Mouse (Mus musculus) hindlimb bud, embryonic 11.5 days (tissue): ENCODE data around the gene Nynrin.

Source experiments
- DNase-seq: peaks from one replicate; pipeline ENCODE4 v3.0.0-alpha.2; 2012; ENCODE audit warnings: low read depth, low spot score; ENCODE audit errors: extremely low spot score

Gene Nynrin

DNA sequence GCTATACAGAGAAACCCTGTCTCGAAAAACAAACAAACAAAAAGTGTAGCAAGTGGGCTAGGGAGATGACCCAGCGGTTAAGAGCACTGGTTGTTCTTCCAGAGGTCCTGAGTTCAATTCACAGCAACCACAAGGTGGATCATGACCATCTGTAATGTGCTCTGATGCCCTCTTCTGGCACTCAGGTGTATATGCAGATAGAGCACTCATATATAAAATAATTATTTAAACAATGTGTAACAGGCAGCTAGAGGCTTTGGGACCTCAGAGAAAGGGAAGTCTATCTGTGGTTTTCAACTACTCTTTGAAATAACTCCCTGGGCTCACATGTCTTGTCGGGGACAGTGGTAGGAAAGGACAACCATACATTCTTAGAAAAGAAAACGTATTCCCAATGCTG lies 15.1 kb upstream of the Nynrin start:
- no peak for DNase-seq

DNA sequence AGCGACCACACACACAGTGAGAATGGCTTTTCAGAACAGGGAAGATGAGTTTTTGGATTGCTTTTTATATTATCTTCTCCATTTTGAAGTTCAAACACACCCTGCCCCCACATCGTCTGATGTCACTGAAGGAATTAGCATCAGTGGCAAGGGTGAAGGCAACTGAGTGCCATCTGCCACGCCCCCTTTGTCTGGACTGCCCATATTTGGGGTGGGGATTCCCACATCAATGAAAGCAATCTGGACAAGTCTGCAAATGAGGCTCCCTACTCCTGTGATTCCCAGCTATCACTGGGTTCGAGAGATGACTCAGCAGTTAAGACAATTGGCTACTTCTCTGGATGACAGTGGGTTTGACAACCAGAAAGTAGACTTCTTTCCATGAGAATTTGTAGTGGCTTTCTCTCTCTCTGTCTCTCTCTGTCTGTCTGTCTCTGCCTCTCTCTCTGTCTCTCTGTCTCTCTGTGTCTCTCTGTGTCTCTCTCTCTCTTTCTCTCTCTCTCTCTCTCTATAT lies 12.9 kb upstream of the Nynrin start:
- DNase-seq, result no peak

DNA sequence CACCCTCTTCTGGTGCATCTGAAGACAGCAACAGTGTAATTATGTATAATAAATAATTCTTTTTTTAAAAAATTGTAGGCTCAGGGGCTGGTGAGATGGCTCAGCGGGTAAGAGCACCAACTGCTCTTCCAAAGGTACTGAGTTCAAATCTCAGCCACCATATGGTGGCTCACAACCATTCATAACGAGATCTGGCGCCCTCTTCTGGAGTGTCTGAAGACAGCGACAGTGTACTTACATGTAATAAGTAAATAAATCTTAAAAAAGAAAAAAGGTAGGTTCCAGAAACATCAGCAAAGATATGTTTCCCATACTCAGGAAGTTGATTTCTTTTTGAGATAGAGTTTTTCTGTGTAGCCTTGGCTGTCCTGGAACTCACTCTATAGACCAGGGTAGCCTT lies 11.0 kb upstream of the Nynrin start:
- no peak for DNase-seq

DNA sequence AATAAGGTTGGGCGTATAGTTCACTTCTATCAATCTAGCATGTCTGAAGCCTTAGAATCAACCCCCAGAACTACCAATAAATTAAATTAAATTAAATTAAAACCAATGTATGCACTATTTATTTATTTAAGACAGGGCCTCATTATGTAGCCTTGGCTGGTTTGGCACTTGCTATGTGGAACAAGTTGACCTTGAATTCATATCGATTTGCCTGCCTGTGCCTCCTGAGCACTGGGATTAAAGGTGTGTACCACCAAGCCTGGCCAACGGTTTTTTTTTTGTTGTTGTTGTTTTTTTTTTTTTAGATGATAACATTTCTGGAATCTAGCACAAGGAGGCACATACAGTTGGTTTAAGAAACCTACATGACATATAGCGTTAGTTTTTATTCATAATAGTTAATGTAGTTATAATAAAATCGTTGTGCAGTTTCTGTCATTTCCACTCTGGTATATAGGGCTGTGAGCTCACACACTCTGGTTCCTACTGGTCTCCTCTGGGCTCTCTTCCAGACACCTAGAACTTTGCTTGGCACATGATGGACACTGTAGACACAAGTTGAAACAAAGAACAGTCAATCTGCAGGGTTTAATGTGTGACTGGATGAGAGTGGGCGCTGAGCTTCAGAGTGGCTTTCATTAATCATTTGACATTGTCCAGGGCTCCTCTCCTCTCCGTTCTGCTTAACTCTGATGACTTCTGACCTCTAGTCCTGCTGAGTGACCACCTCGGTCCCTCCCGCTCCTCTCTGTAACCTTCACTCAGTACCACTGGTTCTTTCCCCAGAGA lies 8.1 kb upstream of the Nynrin start:
- DNase-seq, result no peak

DNA sequence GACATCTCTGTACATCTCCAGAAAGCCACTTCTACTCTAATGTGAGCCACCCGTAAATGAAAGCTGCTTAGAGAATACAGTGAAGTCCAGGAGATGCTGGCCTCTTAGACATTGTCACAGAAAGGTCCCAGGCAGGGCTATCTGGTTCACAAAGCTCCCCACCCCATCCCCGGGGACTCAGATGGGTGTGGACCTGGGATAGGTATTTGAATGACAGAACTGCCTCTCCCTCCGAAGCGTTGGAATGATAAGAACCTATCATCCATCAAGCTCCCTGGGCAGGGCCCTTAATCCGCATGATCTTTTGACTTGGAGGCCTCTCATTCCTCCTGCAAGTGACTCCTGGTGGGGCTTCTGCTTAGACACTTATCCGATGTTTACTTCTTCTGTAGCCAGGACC lies 2.9 kb upstream of the Nynrin start:
- no peak for DNase-seq

DNA sequence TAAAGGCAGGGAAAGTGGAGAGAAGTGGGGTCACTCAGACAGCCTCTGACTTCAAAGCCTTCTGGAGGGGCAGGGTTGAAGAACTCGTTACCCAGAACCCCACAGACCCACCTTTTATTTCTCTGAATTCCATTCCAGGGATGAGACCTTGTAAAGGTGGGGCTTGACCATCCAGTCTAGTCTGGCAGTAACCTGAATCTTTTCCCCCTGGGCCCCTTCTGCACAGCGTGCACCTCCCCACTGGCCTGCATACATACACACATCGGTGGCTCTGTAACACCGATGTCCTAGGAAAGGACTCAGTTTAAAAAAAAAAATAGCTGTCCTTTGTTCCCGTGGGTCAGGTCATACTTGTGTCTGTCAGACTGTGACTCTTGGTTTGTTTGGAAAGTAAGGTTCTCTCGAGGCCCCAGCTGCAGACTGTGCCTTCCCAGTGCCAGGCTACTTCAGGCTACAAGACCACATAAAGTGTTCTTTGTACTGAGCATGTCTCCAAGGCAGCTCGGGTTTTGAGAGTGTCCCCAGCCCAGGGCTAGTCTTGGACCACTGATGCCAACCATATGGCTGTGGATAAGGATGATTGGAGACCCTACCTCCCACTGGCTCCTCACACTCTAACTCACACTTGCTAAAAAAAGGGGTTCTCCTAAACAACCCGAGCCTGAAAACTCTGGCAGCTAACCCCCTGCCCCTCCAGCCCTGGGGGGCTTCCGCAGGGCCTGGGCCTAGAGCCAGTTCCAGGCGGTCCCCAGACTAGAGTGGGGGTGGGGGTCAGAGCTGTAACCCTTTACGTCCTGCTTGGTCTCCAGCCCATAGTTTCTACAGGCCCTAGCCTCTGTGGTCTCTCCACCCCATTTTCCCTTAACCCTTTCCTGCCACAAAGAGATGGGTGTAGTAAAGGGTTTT lies 911 bp upstream of the Nynrin start:
- DNase-seq, result no peak

DNA sequence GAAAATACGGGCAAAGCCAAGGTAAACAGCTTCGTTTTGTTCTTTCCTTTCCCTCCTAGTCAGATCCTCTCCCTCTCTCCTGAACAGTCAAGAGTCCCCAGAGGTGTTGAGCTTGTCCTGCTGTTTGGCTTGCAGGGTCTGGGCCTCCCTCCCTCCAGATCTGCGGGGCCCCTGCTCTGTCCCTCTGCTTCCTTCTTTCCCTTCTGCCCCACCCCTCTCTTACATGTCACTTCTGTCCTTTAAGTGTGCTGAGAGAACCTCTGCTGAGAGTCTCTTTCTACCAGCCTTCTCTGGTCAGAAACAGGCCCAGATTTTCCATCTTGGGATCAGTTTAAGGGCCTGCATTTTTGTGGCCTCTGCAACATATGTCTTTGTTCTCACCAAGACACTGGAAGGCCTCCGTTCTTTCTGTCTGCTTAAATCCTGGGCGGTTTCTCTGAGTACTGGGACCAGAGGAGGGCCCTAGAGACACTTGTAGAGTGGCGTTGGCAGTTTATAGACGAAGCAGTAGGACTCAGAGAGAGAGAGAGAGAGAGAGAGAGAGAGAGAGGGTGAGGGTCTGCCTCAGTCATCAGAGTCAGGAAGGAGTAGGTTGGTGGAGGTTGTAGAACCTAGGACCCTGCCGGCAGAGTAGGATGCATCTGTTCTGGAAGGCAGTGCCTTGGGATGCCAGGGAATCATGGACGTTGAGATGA lies 743 bp downstream of the Nynrin start:
- DNase-seq, result no peak

DNA sequence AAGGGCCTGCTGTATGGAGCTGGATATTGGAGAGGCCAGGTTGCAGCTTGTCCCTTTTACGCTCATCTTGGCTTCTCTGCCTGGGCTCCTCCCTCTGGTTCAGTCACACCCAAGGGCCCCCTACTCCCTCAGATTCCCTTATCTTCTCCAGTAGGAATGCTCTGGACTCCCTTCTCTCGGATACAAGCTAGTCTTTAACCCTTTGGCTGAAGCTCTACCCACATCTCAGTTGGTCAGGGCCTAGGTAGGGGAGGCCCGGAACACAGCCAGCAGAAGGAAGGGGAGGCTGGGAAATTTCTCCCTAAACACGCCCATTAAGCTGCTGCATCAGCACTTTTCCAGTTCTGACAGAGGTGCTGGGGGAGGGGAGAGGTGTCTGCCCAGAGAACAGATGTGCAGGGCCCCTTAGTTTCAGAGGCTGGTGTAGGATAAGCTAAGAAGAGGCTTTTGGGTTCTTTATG lies 1.3 kb downstream of the Nynrin start:
- no peak for DNase-seq

DNA sequence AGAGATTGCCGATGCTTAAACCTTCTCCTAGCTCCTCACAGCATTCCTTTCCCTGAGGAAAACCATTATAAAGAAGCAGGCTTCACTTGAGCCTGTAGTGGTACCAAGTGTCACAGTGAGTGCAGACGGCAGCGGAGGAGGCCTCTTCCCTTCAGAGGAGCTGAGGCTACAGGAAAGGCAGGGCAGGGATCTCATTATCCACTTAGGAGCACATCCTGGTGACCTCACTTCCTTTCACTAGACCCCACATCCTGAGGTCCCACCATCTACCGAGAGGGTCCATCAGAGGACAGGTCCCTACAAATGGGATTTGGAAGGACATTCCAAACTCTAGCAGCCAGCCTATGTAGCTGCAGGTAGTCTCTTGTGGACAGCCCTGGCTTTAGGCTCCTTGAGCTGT lies 3.8 kb downstream of the Nynrin start:
- no peak for DNase-seq

DNA sequence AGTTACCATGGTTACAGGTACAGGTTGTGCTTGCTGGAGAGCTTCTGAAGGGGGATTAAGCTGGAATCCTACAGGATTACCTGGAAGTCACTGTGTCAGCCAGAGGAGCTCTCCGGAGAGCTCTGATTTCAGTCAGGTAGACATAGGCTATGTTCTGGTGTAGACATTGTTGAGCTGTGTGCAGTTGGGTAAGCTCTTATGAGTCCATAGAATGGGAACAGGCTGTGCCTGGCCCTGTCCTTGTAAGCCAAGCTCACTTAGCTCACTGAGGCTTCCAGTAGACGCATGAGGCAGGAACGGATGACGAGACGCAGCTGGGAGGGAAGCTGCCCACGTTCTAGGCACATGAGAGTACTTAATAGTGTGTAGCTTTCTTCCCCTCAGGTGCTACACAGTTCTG lies 8.4 kb downstream of the Nynrin start:
- DNase-seq, result no peak

DNA sequence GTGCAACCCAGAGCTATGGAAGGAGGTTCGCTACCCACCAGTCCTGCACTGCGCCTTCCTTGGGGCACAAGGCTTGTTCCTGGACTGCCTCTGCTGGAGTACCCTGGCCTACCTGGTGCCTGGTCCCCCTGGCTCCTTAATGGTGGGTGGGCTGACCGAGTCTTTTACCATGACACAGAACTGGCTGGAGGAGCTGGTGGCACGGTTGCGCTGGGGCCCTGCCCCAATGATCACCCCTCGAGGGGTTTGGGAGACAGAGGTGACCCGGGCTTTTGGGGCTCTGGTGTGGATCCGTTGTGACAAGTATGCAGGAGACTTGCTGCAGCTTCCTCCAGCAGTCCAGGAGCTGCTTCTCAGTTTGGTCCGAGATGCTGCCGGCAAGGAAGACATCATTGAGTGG lies 9.2 kb downstream of the Nynrin start:
- DNase-seq, result no peak

DNA sequence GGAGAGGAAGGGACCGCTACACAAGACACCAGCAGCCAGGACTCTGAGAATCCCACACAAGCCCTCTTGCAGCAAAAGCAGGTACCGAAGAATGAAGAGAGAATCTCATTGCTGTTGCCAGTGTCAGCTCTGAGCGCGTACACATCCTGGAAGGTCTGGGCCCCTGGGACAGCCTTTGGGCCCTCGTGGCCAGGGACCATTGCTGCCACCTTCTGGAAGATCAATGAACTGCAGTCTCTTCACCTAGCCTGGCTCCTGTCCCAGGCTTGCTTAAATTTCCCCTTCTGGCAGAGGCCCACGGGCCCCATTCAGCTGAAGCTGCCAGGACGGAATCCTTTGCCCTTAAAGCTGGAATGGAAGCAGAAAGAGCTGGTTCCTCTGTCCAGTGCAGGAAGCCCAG lies 10.0 kb downstream of the Nynrin start:
- DNase-seq, result no peak

DNA sequence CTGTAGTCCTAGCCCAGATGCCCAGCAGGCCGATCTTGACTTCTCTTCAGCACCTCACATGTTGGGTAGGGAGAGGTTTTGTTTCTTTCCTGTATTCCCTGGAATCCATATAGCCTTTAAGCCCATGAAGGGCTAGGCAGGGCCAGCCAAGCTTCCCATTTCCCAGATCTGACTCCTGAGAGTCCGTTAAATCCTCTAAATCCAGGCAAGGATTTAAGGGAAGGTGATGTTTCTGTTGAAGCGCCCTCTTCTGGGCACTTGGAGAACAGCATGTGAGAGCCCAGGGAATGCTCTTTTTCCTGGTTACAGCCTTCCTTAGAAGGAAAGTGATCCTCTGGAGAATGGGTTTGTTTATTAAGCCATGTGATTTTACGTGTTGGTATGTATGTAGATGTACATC lies 13.2 kb downstream of the Nynrin start:
- DNase-seq, result no peak

DNA sequence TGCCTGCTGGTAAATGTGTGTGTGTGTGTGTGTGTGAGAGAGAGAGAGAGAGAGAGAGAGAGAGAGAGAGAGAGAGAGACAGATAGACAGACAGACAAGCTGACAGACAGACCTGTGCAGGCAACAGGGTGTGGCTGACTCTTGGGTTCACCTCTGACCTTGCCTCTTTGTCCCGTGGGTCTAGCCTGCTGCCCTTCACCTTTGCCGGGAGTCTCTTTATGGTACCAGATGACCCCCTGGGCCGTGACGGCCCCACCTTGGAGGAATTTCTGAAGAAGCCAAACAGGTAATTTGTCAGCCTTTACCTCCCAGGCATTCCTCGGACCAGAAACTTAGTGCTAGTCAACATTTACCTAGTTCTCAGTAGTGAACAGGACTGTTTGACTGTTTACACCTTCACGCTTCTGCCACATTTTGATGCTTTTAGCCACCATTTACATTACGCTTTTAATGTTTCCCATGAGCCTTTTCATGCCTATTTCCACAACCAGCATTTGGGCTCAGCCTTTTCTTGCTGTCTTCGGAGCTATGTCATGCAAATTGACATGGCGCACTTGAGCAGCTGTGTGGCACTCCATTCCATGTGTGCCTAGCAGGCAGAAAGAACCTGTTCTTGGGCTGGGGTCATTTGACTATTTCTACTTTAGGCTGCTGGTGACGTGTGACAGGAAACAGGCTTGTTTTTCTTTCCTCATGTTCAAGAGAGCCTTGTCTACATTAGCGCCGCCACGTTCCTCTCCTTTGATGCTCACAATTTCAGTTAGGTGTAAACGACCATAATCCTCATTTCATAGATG lies 14.6 kb downstream of the Nynrin start:
- no peak for DNase-seq

DNA sequence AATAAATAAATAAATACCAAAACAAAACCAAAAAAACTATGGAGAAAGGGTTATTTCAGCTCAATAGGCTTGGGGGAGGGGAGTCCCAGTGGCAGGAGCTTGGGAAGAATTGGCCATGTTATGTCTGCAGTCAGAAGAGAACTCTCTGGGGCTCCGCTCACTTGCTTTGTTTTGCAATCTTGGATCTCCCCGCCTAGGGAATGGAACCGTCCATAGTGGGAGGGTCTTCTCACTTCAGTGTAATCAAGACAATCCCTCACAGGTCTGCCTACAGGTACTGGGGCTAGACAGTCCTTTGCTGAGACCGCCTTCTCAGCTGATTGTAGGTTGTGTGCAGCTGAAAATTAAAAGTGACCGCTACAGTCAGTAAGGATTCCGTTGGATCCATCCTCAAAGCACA lies 15.7 kb downstream of the Nynrin start:
- DNase-seq, result no peak

DNA sequence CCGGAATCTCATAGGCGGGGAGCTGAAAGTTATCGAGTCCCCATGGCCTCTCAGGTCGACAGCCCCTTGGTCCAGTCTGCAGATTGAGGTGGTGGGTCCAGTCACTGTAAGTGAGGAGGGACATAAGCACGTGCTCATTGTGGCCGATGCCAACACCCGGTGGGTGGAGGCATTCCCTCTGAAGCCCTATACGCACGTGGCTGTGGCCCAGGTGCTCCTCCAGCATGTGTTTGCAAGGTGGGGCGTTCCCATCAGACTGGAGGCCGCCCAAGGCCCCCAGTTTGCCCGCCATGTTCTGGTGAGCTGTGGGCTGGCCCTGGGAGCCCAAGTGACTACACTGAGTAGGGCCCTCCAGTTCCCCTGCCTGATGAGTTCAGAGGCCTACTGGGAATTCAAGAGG lies 18.2 kb downstream of the Nynrin start:
- DNase-seq, result no peak

DNA sequence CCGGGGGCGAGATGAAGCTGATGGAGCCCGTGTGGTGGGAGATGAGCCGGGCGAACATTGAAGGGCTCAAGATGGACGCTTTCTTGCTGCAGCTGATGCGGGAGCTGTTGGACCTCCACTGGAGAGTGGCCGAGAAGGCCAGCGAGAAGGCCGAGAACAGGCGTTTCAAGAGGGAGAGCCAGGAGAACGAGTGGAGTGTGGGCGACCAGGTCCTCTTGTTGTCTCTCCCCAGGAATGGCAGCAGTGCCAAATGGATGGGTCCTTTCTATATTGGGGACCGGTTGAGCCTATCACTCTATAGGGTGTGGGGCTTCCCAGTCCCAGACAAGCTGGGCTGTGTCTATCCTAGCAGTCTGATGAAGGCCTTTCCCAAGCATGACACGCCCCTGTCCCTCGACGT lies 18.7 kb downstream of the Nynrin start:
- DNase-seq, result no peak

DNA sequence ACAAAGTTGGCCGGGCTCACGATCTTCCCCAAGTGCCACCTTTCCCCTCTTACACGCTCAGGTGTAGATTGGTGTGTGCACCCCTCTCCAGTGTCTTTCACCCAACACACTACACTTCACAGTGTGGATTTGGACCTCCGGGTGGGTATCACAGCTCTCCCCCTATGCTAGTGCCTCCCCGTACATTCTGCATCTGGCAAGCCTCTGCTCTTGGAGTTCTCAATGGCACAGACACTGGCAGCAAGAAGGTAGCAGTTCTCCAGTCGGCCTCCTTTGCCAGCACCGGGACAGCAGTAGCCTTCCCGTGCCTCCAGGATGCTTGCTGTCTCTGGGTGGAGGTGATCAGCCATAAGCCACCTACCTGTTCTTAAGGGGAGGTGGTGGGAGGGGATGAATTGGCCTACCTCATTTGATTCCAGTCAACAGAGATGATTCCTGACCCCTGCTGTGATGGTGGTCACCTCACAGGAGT lies 19.5 kb downstream of the Nynrin start:
- no peak for DNase-seq

DNA sequence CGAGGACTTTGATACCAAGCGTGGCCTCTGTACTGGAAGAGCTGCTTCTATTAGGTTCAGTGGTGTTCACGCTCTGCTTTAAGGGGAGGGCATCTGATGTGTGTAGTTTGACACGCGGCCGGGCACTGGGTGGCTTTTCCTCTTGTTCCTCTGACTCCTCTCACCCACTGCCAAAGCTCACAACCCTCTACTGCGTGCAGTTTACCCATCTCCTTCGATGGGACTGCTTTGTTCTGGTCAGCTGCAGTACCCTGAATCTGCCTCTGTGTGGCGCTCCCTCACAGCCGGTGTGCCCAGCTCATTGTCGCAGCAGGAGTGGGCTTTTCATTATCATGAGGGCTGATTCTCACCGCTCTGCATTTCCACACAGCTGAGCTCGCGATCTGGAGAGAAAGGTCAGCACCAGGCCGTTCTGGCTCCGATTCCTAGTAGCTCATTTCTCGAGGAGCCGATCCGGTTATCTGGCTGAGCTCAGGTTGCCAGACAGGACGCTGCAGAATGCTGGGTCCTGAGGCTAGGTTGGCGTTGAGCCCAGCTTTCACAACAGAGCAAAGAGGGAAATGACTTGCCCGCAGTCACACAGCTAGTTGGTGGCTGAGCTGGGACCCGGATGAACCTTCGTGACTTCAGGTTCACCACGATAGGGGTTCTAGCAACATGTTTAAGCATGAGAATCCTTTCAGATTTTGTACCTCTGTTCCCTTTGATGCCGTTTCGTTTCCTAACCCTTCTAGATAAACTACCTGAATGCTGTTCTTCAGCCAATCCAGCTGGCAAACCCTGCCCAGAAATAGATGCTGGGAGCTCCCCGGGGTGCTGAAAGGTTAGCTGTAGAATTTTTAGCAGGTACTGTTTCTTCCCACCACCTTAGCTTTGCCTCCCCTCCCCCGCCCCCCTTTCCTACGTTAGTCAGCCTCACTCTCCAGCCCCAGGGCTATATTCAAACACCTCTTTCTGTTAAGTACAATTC lies 20.2 kb downstream of the Nynrin start:
- DNase-seq, result no peak
